Mouse (Mus musculus): Measurements from ENCODE around the gene Vav3.

The Vav3 gene

GRCm38 (mm10) chr3:109572871-109573270 is 232.4 kb downstream of the Vav3 start:
- in situ Hi-C loops (cut with MboI, MseI), result no loop called here

DNA sequence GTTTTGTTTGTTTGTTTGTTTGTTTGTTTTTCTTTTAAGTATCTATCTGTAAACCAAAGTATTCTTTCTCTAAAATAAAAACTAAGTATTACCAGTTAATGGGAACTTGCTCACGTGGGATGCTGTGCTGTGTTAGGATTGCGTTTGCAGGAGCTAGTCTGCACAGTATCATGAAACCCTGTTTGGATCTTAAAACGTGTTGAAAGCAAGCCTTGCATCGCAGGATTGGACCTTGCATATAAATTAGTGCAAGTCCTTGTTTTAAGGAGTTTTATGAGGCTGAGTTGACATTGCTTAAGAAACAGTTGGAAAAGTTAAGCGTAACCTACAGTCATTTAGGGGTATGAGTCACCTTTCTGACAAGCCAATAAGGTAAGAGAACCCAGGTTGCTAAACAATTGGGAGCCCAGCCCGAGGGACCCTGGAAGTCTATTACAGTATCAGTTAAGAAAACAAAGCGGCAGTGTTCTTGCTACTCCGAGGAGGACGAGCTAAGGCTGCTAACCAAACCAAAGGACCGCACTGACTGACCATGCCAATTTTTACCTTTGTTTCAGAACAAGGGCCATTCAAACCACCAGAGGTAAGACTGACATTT is 233.2 kb downstream of the Vav3 start:
- in situ Hi-C loops (cut with MboI, MseI), result no loop called here

GRCm38 (mm10) chr3:109574161-109574560 is 233.7 kb downstream of the Vav3 start:
- in situ Hi-C loops (cut with MboI, MseI), result no loop called here

DNA sequence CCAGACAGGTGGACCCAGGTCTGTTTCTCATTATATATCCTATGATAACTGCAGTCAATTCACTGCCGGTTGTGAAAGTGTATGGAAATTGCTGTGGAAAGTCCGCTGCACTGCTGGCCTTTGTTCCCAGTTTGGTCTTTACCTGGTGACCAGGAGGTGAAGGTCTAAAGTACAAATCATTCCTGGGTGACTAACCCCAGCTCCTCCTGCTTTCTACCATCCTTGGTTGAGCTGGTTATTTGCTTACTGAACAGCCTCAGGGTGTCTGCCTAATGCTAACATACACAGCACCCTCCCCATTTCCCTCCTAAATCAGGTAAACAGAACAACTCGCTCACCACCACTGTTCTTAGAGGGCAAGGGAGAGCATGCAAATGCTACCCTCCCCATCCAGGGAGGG is 237.9 kb downstream of the Vav3 start:
- in situ Hi-C loops (cut with MboI, MseI), result no loop called here

DNA sequence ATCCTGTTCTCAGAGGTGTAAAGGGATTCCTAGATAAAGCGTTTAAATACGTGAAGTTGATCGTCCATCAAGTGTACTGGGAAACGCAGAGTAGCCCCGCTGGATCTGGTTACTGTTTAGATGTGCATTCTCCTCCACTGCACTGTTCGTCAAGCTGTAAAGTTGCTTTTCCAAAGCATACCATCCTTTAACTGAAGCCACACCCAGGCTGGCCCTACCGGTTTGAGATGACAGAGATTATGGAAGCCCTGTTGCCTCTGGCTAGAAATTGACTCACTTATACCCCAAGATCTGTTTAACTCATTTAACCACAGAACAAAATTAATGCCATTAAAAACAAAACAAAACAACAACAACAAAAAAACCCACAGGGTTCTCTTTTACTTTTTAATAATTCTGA is 238.5 kb downstream of the Vav3 start:
- in situ Hi-C loops (cut with MboI, MseI), result no loop called here

DNA sequence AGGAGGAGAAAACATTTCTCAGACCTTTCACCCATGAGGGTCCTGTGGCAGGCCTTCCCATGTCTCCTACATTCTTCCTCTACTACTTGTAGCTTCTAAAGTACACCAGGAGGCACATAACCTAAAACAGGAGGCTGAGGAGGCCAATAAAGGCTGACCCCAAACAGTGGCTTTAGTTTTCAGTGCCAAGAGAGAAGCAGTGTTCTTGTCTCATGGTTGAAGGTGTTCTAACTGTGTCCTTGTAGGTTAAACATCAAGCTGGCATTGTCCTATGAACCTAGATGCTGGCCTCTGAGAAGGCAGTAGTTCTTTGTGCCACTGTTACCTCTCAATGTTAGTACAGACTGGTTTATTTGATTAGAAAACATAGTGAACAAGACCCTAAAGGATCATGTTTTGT is 245.5 kb downstream of the Vav3 start:
- in situ Hi-C loops (cut with MboI, MseI), result no loop called here

DNA sequence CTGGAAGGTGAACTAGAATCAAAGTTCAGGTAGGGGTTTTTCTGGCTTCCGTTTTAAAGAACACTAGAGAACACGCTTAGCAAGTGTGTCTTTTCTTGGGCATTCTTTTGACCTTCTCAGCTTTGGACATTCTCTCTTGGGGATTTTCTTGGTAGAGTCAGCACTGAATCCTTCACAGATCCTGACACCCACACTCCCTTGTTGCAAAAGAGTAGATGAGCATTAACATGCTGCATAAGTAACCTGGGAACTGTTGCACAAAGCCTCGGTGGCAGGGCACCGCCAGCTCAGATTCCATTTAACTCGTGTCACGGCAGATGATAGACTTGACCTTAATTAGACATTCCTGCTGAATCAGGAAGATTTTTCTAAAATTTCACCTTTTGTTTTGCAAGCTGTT is 252.5 kb downstream of the Vav3 start:
- in situ Hi-C loops (cut with MboI, MseI), result no loop called here

GRCm38 (mm10) chr3:109596084-109596483 is 255.6 kb downstream of the Vav3 start:
- in situ Hi-C loops (cut with MboI, MseI), result no loop called here

- in situ Hi-C loops (cut with MboI, MseI), result no loop called here
Measured at GRCm38 (mm10) chr3:109600699-109601451, 260.4 kb downstream of the Vav3 start.

DNA sequence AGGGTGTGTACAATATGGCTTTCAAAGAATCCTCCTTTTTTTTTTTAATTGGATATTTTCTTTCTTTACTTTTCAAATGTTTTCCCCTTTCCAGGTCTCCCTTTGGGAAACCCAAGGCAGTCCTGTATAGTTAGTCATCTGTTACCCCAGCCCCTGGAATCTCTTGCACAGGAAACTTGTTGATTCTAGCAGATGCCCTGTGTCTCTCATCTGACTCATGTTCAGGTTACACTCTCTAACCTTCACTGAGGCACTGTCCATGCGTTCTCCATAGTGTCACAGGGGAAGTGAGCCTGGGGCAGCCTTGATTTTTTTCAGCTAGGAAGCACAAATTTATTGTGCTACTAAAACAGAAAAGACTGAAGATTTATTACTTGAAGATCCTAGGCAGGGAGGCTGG is 262.3 kb downstream of the Vav3 start:
- in situ Hi-C loops (cut with MboI, MseI), result no loop called here

- in situ Hi-C loops (cut with MboI, MseI), result no loop called here
Measured at GRCm38 (mm10) chr3:109606121-109606520, 265.7 kb downstream of the Vav3 start.

GRCm38 (mm10) chr3:109621721-109622120 is 281.3 kb downstream of the Vav3 start:
- in situ Hi-C loops (cut with MboI, MseI), result no loop called here

- in situ Hi-C loops (cut with MboI, MseI), result no loop called here
Measured at GRCm38 (mm10) chr3:109622361-109622760, 281.9 kb downstream of the Vav3 start.

DNA sequence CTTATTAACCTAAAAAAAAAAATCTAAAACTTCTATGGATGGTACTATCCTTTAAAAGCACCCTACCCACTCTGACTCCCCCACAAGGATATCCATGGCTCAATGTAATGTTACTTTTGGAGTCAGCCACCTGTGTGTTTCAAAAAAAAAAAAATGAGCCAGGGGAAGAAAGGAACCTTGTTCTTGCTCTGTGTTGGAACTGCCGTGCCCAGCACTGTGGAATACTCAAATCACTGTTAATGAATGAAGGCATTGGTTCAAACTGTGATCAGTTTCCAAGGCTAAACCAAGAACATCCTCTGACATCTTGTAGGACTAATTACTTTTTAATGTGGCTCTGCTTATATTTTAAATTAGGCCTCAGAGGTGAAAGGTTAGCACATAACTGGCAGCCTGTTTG is 282.4 kb downstream of the Vav3 start:
- in situ Hi-C loops (cut with MboI, MseI), result no loop called here

- in situ Hi-C loops (cut with MboI, MseI), result no loop called here
Measured at GRCm38 (mm10) chr3:109623770-109624169, 283.3 kb downstream of the Vav3 start.

DNA sequence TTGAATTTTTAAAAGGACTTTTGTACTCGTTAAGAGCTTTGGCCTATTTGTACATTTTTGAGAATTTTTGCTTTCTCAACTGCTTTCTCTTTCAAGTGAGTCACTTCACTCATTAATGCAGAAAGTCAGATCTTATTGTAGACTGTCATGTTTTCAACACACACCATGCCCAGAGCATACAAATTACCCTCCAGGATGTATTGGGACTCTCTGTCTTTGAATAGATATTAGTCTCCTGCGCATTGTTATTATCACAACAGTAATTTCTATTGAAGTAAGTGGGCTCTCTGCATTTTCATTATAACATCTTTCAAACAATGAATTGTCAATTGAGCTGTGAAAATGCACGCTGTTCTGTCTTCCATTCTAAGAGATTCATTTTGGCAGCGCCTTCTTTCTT is 295.6 kb downstream of the Vav3 start:
- in situ Hi-C loops (cut with MboI, MseI), result no loop called here

DNA sequence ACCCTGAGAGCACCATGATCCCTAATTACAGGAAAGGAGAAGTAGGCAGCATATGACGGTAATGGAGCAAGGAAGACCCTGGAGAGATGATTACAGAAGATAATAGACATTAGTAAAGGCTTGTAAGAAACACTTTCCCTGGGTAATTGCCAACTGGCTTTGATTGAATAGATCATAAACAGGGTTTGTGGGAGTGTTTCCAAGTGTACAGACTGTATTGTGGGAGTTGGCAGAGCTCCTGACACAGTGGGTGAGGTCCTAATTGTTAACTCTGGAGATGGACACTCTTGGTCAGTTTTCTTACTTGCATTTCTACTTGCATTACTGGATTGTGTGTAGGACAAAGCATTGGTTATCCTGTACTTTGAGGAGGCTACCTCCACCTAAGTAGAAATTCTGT is 298.9 kb downstream of the Vav3 start:
- in situ Hi-C loops (cut with MboI, MseI), result no loop called here

- in situ Hi-C loops (cut with MboI, MseI), result no loop called here
Measured at GRCm38 (mm10) chr3:109640796-109641195, 300.3 kb downstream of the Vav3 start.

- in situ Hi-C loops (cut with MboI, MseI), result no loop called here
Measured at GRCm38 (mm10) chr3:109648242-109648641, 307.8 kb downstream of the Vav3 start.

DNA sequence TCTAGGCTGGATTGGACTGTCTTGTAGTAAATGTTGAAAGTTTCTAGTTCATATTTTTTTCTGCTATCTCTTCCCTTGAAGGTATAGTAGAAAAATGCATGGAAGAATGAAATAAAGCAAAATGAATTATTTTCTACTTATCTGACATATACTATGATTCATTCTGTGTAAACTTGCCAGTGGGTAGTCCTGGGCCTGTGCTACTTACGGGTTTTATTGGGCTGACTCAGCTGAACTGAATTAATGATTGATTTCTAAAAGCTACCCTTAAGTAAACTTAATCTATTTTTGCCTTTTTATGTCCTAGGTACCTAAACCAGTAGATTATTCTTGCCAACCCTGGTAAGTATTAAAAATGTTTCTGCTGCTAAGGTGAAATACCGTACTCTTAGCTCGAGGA is 311.0 kb downstream of the Vav3 start:
- in situ Hi-C loops (cut with MboI, MseI), result no loop called here

- in situ Hi-C loops (cut with MboI, MseI), result no loop called here
Measured at GRCm38 (mm10) chr3:109652860-109653631, 312.6 kb downstream of the Vav3 start.

- in situ Hi-C loops (cut with MboI, MseI), result no loop called here
Measured at GRCm38 (mm10) chr3:109654386-109654785, 313.9 kb downstream of the Vav3 start.

DNA sequence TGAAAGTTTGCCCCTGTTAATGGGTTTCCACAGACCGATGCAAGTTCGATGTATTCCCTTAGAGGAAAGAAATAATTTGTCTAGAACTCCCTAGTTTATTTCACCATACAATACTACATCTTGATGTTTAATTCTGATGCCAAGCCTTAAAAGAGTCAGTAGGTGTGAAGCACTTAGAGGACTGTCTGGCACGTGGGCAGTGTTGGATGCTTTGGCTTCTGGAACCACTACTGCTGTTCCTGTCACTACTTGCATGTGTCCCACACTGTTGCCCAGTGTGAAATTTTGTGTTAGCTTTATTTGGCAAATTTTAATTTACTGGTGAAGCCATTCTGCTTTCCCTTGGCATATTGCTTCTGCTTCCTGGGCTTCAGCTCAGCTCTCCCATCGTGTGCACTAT is 331.3 kb downstream of the Vav3 start:
- in situ Hi-C loops (cut with MboI, MseI), result no loop called here

Measured in T-helper 2 cell (primary cell).